Mouse (Mus musculus): ENCODE measurements at regions not wholly inside any gene's neighbourhood (a gene's known extent, or its start where the extent isn't known, plus 50 kb on each side); places are given as distances from the start of the nearest gene placed in this dataset.

DNA sequence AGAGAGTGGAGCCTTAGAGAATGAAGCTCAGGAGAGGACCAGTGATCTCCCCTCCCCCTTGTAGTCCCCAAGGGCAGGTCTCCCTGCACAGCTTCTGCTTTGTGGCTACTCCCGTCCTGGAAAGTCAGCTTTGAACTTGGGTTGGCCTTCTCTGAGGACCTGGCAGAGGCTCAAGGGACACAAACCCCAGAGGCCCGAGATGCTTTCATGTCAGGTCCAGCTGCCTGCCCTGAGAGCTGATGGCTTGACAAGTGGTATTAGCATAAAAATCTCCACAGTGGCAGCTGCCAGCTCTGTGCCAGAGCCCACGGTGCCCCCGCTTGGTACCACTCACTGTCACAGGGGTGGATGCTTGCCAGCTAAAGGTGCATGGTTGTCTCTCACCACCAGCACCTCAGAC is 173.8 kb upstream of the Gm4791 start:
- no peak for DNase-seq (ENCODE audit: low spot score in 2 of 2)

DNA sequence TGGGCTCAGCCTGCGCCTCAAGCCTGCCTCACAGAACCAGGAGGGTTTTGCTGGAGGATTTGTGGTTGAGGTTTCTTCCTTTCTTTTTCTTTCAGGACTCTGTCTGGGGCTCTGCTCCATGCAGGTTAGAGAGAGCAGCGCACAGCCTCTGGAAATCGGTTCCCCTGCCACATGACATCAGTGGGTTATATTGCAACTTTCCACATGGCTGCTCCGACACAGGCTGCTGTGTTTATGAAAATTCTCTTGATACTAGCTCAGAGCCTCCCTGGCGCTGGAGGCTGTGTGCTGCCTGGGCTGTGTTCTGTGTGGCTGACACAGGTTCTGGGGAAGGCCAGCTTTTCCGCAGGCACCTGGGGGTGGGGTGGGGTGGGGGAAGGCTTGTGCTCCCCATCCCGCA is 178.7 kb upstream of the Gm4791 start:
- DNase-seq (ENCODE audit: low spot score in 2 of 2) = peak in 1 of 2 experiments; percentile 3

GRCm38 (mm10) chr9:46819376-46819775 is 179.2 kb upstream of the Gm4791 start:
- DNase-seq (ENCODE audit: low spot score in 2 of 2) = peak in 1 of 2 experiments; percentile 2

DNA sequence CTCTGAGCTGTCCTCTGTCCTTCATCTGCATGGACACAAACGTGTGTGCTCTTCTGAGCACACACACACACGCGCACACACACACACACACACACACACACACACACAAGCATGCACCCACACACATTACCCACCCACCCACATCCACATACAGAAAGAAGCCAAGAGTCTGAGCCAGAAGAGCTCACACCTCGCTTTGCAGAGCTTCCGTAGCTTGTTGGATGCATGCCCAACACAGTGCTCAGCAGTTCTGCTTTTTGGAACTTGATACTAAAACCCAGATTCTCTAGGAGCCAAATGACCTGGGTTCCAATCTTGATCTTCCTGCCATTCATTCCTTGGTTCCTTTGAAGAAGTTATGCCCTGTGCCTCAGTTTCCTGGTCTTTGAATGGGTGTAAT is 182.4 kb upstream of the Gm4791 start:
- no peak for DNase-seq (ENCODE audit: low spot score in 2 of 2)

DNA sequence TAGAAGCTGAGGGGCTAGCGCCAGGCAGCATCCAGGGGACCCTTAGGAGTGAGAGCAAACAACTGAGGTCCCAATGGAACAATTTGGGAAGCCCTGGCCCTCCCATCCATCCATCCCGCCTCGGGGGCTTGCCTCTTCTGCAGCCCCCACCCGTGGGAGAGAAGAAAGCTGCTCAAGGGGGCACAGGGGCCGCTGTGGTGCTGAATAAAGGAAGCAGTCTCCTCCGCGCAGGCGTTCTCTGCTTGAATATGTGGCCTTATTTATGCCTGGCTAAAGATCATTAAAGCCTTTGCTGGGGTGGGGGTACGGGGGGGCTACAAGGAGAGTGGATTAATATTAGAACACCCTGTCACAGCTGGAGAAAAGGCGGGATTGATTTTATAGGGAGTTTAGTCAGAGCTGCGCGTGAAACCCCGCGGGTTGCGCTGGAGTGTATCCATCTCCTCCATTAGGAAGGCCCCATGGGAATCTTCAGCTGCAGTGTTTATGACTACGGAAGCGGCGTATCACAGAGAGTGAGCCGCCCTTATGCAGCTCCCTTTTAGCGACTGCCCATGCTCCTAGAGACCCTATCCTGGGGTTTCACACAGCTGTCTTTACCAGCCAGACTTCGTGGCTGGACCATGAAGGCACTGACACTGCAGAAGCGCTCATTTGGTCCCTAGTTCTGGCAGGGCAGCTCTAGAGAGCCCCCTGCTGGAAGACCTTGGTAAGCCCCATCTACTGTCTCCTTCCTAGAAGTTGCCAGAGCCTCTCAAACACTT is 183.9 kb upstream of the Gm4791 start:
- peak; percentile 50 to 66 for DNase-seq (ENCODE audit: low spot score in 2 of 2)

- no peak for DNase-seq (ENCODE audit: low spot score in 2 of 2)
These were observed 188.3 kb upstream of the Gm4791 start for GRCm38 (mm10) chr9:46810266-46810665.

DNA sequence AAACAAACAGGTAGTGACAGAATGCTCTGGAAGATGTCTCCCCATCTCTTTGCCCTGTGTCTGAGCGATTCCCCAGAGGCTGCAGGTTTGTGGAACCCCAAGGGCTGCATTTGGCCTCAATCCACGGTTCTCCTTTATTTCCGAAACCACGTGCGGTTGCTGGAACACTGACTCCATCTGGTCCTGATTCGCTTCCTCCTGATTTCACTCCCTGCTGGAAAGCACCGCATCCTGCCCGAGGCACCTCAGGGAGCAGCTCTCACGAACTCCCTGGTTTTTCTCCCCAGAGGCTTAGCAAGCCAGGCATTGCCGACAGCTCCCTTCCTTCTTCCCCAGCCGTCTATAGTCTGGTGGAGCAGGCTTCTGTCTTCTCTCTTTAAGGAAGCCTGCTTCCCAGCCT is 203.1 kb upstream of the Gm4791 start:
- DNase-seq (ENCODE audit: low spot score in 2 of 2) = no peak

- no peak for DNase-seq (ENCODE audit: low spot score in 2 of 2)
These were observed 209.5 kb upstream of the Gm4791 start for GRCm38 (mm10) chr9:46789036-46789435.

DNA sequence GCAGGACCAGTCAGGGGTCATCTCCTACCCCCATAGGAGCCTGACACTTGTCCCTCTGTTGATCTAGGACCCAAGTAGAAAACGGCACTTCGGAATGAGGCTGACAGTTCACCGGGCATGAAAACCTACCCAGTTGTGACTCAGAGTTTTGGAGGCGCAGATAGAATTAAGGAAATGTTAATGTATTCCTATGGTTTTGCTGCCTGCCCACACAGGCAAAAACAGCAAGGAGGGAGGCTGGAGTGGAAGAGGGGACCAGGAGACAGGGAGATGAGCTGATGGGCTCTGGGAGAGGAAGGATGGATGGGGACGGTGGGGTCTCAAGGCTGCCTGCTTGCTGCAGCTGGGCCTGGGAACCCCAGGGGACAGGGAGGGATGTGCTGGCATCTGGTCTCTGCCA is 210.1 kb upstream of the Gm4791 start:
- DNase-seq (ENCODE audit: low spot score in 2 of 2) = no peak

GRCm38 (mm10) chr9:46784355-46784975 is 214.1 kb upstream of the Gm4791 start:
- DNase-seq (ENCODE audit: low spot score in 2 of 2) = no peak

- DNase-seq (ENCODE audit: low spot score in 2 of 2) = no peak
These were observed 214.8 kb upstream of the Gm4791 start for GRCm38 (mm10) chr9:46783597-46784354.

DNA sequence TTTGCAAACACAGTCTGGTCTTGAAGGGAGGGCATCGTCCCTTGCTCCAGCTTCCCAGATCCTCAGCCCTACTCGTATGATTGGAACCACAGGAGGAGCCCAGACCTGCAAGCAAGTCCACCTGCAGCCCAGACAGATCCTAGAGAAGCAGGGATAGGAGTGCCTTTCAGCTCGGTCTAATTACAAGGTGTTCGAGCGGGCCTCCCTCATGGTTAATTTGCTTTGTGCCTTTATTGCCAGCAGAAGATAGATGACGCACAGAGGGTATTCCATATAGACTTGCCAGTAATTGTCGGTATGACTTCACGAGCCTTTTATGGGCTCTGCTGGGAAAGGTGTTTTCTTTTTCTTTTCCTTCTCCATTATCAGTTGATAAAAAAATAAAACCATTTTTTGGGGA is 216.9 kb upstream of the Gm4791 start:
- no peak for DNase-seq (ENCODE audit: low spot score in 2 of 2)

DNA sequence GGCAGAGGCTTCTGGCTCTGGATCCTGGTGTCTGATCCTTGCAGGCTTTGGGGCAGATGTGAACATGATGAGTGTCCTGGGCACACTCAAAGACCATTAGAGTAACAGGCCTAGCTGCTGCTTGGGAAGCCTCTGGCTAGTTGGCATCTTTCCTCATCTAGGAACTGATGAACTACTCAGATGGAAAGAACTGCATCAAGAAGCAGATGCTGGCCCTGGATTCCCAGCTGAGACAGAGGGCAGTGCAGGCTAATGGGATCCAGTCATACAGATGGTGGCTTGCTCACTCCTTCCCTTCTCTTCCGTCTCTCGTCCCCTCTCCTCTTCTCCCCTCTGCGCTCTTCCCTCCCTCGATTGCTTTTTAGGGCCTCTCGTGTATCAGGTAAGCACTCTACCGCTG is 219.8 kb upstream of the Gm4791 start:
- DNase-seq (ENCODE audit: low spot score in 2 of 2) = no peak

DNA sequence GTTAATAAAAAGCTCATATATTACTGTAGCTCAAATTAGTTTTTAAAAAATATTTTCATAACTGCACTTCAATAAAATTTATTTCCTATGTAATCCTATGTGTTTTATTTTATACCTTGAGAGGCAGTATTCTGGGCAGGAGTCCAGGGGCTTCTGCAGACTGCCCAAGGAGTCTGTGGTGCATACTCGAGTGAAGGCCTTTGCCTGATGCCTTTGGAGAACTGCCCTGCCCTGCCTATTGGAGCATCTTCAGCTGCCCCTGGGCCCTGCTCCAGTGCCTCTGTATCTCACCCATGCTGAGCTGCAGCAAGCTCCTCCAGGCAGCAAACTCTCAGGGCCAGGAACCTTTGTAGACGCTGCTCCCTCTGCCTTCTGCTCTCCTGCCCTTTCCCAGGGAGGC is 223.7 kb upstream of the Gm4791 start:
- no peak for DNase-seq (ENCODE audit: low spot score in 2 of 2)

DNA sequence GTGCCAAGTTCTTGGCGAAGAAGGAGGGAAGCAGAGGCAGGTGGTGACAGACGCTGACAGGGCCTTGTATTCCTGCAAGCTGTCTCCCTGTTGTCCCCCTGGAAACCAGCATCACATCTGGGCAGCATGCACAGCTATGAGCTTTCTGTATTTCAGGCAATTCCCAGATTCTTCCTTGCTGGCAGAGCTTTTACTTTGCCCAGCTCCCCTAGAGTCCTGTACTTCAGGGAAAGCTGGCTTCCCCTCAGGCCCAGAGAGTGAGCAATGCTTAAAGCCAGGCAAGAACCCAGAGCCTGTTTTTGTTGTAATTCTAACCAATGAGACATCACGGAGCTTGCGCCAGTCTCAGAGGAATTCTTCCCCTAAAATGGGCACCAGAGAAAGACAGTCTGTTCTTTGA is 238.3 kb upstream of the Gm4791 start:
- DNase-seq (ENCODE audit: low spot score in 2 of 2) = no peak

- no peak for DNase-seq (ENCODE audit: low spot score in 2 of 2)
These were observed 241.4 kb upstream of the Gm4791 start for GRCm38 (mm10) chr9:46757005-46757672.

DNA sequence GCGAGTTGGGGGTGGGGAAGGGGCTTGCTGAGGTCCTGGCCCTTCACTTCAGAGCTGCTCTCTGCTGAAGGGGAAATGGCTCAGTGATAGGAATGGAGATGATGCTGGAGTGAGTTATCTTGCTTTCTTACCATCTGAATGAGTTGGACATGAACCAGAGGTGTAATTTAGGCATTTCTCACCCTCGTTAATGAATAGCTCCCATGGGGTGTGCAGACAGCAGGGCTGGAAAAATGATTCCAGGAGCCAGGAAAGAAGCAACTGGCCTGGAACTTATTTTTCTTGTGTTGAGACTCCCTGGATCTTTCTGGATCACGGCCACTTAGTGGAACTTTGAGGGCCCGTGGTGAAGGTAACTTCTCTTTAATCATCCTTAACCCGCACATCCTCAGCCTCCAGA is 246.6 kb upstream of the Gm4791 start:
- no peak for DNase-seq (ENCODE audit: low spot score in 2 of 2)

- no peak for DNase-seq (ENCODE audit: low spot score in 2 of 2)
These were observed 249.1 kb upstream of the Gm4791 start for GRCm38 (mm10) chr9:46749441-46749840.

GRCm38 (mm10) chr9:46746266-46746665 is 252.3 kb upstream of the Gm4791 start:
- no peak for DNase-seq (ENCODE audit: low spot score in 2 of 2)

DNA sequence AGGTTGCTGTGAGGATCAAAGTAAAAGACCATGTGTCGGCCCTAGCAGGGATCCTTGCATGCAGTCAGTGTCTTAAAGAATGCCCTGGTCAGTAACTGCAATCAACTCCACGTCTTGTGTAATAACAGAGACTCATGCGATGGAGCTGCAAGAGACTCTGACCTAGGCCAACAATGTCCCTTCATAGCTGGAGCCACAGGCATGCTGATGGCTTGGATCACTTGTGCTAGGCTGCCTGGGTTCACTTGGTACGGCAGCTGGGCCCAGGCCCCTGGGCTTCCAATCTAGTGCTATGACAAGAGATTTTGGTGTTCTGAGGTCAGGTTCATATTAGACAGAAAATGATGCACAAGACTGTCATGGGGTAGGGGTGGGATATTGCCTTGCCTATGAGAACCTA is 258.0 kb upstream of the Gm4791 start:
- no peak for DNase-seq (ENCODE audit: low spot score in 2 of 2)

GRCm38 (mm10) chr9:46739341-46739740 is 259.2 kb upstream of the Gm4791 start:
- DNase-seq (ENCODE audit: low spot score in 2 of 2) = no peak

- DNase-seq (ENCODE audit: low spot score in 2 of 2) = peak in 1 of 2 experiments; percentile 28
These were observed 259.9 kb upstream of the Gm4791 start for GRCm38 (mm10) chr9:46738634-46739033.
